Mouse (Mus musculus) G1E (cell line): ENCODE results near the gene Mia2.

ENCODE experiments used
- CTCF ChIP-seq: IDR thresholded peaks from 2 replicates; pipeline ENCODE4 v1.5.1; 2012; ENCODE audit warnings: low read depth, low read length, inconsistent platforms, mixed read lengths
- GATA1 ChIP-seq: IDR thresholded peaks from 2 replicates; pipeline ENCODE4 v1.6.1; 2012; ENCODE audit warnings: borderline replicate concordance, low read length, inconsistent platforms, mixed read lengths
- TAL1 ChIP-seq: conservative IDR thresholded peaks from 2 replicates; pipeline ENCODE4 v1.6.1; 2012; ENCODE audit warnings: low read depth, low read length, inconsistent platforms, mixed read lengths

GRCm38 (mm10) chr12:59053166-59053565 is 42.4 kb upstream of the Mia2 start:
- TF ChIP-seq GATA1: no peak
- TF ChIP-seq CTCF: no peak
- 0 out of 2 replicates have a peak, but pooled peaks have one; percentile 23 for TF ChIP-seq TAL1
